Mouse (Mus musculus): ENCODE data around the gene Chka. TPM values are rescaled to one million over a fixed set of nuclear protein-coding genes. Genes with fewer than 3 reads are reported as not detected.
A peak's percentile ranks its signal among the peaks of the same experiment; 100 is the strongest.

The Chka gene
- total and polyA plus RNA-seq, 3 experiments, result 7.6 to 13.0 (median 10.1) TPM

DNA sequence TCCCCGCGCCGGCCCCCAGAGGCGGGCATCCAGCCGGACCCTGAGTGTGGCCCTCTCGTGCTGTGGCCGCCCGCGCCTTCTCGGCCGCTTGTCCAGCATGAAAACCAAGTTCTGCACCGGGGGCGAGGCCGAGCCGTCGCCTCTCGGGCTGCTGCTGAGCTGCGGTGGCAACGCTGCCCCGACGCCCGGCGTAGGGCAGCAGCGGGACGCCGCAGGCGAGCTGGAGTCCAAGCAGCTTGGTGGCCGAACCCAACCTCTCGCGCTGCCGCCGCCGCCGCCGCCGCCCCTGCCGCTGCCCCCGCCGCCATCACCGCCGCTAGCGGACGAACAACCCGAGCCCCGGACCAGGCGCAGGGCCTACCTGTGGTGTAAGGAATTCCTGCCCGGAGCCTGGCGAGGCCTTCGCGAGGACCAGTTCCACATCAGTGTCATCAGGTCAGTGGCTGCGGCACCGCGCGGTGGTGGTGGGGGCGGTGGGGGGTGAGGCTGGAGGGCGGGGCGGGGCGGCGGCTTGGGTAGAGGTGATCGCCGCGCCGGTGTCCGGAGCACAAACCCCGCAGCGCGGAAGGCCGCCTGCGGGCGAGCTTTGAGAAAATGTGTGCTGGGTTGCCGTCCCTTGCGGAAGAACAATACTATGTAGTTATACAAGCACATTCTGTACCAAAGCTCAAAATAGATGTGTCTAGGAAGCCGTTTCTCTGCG lies 557 bp downstream of the Chka start:
- Histone ChIP-seq H3K4me3 (replicated peaks in 1 of 3; ENCODE audit: low read depth in 2 of 3, low read length in 2 of 3, poor library complexity in 1 of 3) (peak overlapping the region; percentile 72 to 80 (median 76)), H3K4me2 (ENCODE audit: insufficient read depth, low read depth, poor library complexity, severe bottlenecking) (peak overlapping the region; percentile 14; the same call in 1 of the 2 replicates), H3K27me3 (replicated peaks) (no peaks in the 10 kb centered on the region), H3K9ac (ENCODE audit: insufficient read depth, low read depth) (peak overlapping the region; percentile 49), H3K9me3 (replicated peaks; ENCODE audit: low read length) (no peaks in the 10 kb centered on the region), H3K36me3 (replicated peaks in 1 of 2; ENCODE audit: control insufficient read depth in 1 of 2, insufficient read depth in 1 of 2, low read length in 1 of 2) (no peaks in the 10 kb centered on the region), H3K27ac (ENCODE audit: insufficient read depth, low read depth) (peak overlapping the region; percentile 55), H3K4me1 (ENCODE audit: control insufficient read depth in 1 of 2, insufficient read depth in 2 of 2) (peaks cover 14 to 37% of the 10 kb centered on the region in 2 experiments), H3K79me2 (replicated peaks; ENCODE audit: control insufficient read depth, extremely low read depth, insufficient read depth, poor library complexity, severe bottlenecking) (peaks cover 9% of the 10 kb centered on the region)
- DNase-seq (ENCODE audit: extremely low read depth), result peak; percentile 22
- in situ Hi-C loops (cut with MboI; ENCODE audit: low pct_ligation_motif_present, low pct_unique_long_range_greater_than_20kb, low sequenced_read_pairs) (no loop called here), dilution Hi-C loops (cut with MboI; ENCODE audit: extremely low pct_ligation_motif_present, extremely low pct_unique_long_range_greater_than_20kb, low sequenced_read_pairs) (no loop called here)
- TF ChIP-seq SMC3 (IDR thresholded peaks at IDR 0.05; ENCODE audit: low read depth, low read length), result no peak
- no peak for TF ChIP-seq IRF4 (IDR thresholded peaks at IDR 0.05; ENCODE audit: low read depth, low read length)
- 0 out of 2 replicates have a peak, but pooled peaks have one; percentile 18 for TF ChIP-seq MAZ (IDR thresholded peaks at IDR 0.05; ENCODE audit: low read depth, low read length)
- peak; percentile 19 for TF ChIP-seq SIN3A (IDR thresholded peaks at IDR 0.05; ENCODE audit: low read length)
- TF ChIP-seq UBTF (IDR thresholded peaks at IDR 0.05; ENCODE audit: low read depth, low read length), result peak; percentile 86; the same call in 1 of the 2 replicates

DNA sequence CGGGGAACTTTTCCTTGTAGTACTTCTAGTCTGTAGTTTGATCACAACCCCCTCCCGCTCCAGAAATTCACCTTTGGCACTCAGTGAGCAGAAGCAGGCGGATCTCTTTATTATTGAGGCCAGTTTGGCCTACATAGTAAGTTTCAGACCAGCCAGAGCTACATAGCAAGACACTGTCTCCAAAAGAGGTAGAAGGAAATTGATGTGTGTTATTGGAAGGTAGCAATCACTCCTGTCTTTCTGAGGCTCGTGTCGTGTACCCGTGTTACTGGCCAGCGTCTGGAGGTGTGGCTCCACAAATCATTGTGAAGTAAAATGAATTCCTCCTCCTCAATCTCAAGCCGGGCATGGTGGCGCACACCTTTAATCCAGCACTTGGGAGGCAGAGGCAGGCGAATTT lies 1.5 kb downstream of the Chka start:
- Histone ChIP-seq H3K36me3 (replicated peaks in 1 of 2; ENCODE audit: control insufficient read depth in 1 of 2, insufficient read depth in 1 of 2, low read length in 1 of 2) (no peaks in the 10 kb centered on the region), H3K27ac (ENCODE audit: insufficient read depth, low read depth) (no peak overlapping the region), H3K4me1 (ENCODE audit: control insufficient read depth in 1 of 2, insufficient read depth in 2 of 2) (peaks cover 12 to 30% of the 10 kb centered on the region in 2 experiments), H3K9ac (ENCODE audit: insufficient read depth, low read depth) (peak overlapping the region; percentile 54; the same call in 1 of the 2 replicates), H3K79me2 (replicated peaks; ENCODE audit: control insufficient read depth, extremely low read depth, insufficient read depth, poor library complexity, severe bottlenecking) (peaks cover 16% of the 10 kb centered on the region), H3K4me3 (replicated peaks in 1 of 3; ENCODE audit: low read depth in 2 of 3, low read length in 2 of 3, poor library complexity in 1 of 3) (peak overlapping the region in 2 of 3 experiments; percentile 5 to 49), H3K4me2 (ENCODE audit: insufficient read depth, low read depth, poor library complexity, severe bottlenecking) (peak overlapping the region; percentile 84), H3K9me3 (replicated peaks; ENCODE audit: low read length) (no peaks in the 10 kb centered on the region), H3K27me3 (replicated peaks) (no peaks in the 10 kb centered on the region)
- in situ Hi-C loops (cut with MboI; ENCODE audit: low pct_ligation_motif_present, low pct_unique_long_range_greater_than_20kb, low sequenced_read_pairs), result no loop called here
- TF ChIP-seq TBP (conservative IDR thresholded peaks at IDR 0.05; ENCODE audit: low read depth, low read length) (no peak), KAT2A (IDR thresholded peaks at IDR 0.05; ENCODE audit: insufficient replicate concordance, low read length) (no peak), ZC3H11A (IDR thresholded peaks at IDR 0.05; ENCODE audit: low read depth, low read length) (no peak), MEF2A (IDR thresholded peaks at IDR 0.05; ENCODE audit: borderline replicate concordance, low read depth, low read length) (no peak), BHLHE40 (IDR thresholded peaks at IDR 0.05; ENCODE audit: low read depth, low read length) (no peak), ELF1 (IDR thresholded peaks at IDR 0.05; ENCODE audit: low read depth, low read length) (no peak), USF2 (conservative IDR thresholded peaks at IDR 0.05; ENCODE audit: low read depth, low read length) (no peak), SMC3 (IDR thresholded peaks at IDR 0.05; ENCODE audit: low read depth, low read length) (no peak)
- no peak for DNase-seq (ENCODE audit: extremely low read depth)
- dilution Hi-C loops (cut with MboI; ENCODE audit: extremely low pct_ligation_motif_present, extremely low pct_unique_long_range_greater_than_20kb, low sequenced_read_pairs), result no loop called here
